Mouse (Mus musculus) cerebellum, adult 2 months (tissue): ENCODE data around the gene Ubac2.

Experiments used
- CTCF ChIP-seq: fragments of 200-500 bp; IDR thresholded peaks from 2 replicates; pipeline ENCODE4 v1.5.1; 2011; ENCODE audit warnings: low read depth, mild to moderate bottlenecking, control low read depth, low read length, moderate library complexity, borderline replicate concordance; ENCODE audit not compliant: insufficient read depth
- POLR2A ChIP-seq: fragments of 200-500 bp; IDR thresholded peaks from 2 replicates; pipeline ENCODE4 v1.6.1; 2011; ENCODE audit warnings: low read length, control low read depth, borderline replicate concordance; ENCODE audit not compliant: insufficient read depth

GRCm38 (mm10) chr14:121957176-121957871 is 78.9 kb downstream of the Ubac2 start:
- TF ChIP-seq CTCF (no peak), POLR2A (no peak)
